Mouse (Mus musculus) left cerebral cortex, adult 11 months (tissue): ENCODE measurements around the gene Cntnap5c.

Source experiments
- DNase-seq: peaks from one replicate; pipeline ENCODE4 v3.0.0; 2022; ENCODE audit warnings: low spot score

Gene Cntnap5c

GRCm38 (mm10) chr17:58003322-58003721 is 234.0 kb downstream of the Cntnap5c start:
- no peak for DNase-seq

DNA sequence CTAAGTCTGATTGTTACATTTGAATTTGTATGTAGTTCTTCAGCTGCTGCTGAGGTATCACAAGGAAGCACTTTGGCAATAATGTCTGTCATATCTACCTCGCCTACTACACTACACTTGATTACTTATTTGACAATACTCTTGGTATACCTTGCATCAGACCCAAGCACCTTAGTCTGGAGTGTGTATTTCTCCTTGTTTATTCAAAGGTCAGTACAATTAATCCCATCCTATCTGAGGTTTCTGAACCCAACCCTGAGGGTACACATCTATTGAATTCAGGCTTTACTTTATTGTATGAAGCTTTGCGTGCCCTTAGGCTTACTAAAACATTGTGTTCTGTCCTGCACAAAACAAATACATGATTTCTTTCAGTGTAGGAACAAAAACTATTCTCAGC is 235.1 kb downstream of the Cntnap5c start:
- DNase-seq, result no peak

GRCm38 (mm10) chr17:58041178-58041577 is 271.8 kb downstream of the Cntnap5c start:
- DNase-seq, result no peak

DNA sequence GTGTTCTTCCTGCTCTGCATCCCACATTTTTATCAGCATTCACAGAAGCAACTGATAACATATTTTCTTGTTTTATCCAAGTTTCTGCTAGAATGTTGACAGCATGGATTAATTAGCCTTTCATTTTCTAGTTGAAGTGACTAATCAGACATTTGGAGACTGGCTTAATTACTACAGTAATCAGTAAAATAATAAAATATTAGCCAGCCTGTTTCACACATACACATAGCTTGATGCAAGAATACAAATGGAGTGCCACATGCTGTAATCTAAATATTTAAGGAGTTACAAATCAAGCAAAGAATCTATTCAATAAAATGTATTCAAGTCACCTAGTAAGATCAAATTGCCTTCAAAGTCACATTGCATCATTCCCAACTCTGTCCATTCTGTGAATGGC is 275.8 kb downstream of the Cntnap5c start:
- no peak for DNase-seq

GRCm38 (mm10) chr17:58069912-58070311 is 300.5 kb downstream of the Cntnap5c start:
- DNase-seq, result no peak

DNA sequence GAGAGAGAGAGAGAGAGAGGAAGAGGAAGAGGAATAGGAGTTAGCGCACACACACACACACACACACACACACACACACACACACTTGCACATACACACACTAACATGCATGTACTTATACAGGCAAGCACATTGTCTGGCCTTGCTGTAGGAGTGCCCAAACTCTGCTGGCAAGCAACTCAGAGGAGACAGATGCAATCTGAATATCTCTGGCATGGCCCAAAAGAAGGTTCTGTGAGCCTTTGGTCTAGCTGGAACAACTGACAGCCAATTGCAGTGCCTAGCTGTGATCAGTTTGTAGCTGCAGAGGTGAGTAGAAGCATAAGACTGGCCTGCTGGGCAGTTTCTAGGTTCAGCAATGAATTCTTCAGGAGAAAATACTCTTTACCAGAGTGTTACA is 313.3 kb downstream of the Cntnap5c start:
- no peak for DNase-seq

- no peak for DNase-seq
Observed at GRCm38 (mm10) chr17:58104505-58104904, 335.1 kb downstream of the Cntnap5c start.

DNA sequence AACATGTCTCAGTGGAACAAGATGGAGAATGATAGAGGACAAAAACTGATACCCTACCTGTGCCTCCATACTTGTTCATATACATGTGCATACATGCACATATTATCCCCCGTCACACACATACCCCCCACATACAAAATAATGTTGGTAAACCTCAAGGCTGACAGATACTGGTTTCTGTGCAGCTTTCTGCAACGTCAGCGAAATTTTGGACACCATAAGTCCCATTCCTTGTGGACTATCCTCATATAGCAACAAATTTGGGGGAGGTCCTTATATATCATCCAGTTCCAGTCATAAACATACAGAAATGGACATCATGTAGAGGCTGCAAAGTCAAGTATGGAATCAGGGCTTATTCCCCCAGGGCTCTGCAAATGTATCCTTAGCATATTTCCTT is 338.5 kb downstream of the Cntnap5c start:
- DNase-seq, result no peak

DNA sequence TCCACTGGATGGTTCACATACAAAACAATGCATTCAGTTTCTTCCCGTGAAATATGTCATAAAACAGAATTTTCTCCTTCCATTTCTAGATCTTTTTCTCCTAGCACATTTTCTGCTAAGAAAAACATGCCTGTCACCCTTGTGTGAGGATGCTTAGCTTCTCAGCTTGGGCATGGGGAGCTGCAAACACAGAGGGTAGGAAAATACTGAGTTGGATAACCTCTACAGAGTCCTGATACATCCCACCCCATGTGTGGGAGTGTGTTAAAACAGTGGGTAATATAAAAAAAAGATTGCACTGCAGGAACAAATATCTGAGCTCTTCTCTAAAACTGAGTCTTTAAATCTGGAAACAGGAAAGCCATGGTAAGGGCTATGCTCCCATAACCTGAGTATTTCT is 339.0 kb downstream of the Cntnap5c start:
- peak; percentile 13 for DNase-seq

- peak; percentile 41 for DNase-seq
Observed at GRCm38 (mm10) chr17:58187171-58187570, 417.8 kb downstream of the Cntnap5c start.

GRCm38 (mm10) chr17:58201148-58201547 is 431.8 kb downstream of the Cntnap5c start:
- no peak for DNase-seq

- no peak for DNase-seq
Observed at GRCm38 (mm10) chr17:58268058-58268457, 498.7 kb downstream of the Cntnap5c start.

DNA sequence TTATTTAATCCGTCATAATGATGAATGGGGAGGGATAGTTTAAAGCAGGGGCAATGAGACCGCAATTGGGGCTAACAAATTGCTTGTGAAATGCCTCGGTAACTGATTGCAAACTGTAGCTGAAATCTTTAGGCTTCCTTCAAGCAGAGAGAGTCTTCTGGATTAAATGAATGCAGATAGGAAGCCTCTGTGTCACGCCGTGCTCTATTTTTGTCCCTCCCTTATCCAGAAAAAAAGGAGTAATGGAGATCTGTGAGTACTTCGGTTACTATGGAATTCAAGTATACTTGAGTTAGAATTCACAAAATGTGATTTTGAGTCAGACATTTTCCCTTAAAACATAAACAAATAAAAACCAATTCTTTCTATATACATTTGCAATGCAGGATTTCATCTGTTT is 581.9 kb downstream of the Cntnap5c start:
- DNase-seq, result no peak

- DNase-seq, result no peak
Observed at GRCm38 (mm10) chr17:58356224-58356623, 586.9 kb downstream of the Cntnap5c start.

DNA sequence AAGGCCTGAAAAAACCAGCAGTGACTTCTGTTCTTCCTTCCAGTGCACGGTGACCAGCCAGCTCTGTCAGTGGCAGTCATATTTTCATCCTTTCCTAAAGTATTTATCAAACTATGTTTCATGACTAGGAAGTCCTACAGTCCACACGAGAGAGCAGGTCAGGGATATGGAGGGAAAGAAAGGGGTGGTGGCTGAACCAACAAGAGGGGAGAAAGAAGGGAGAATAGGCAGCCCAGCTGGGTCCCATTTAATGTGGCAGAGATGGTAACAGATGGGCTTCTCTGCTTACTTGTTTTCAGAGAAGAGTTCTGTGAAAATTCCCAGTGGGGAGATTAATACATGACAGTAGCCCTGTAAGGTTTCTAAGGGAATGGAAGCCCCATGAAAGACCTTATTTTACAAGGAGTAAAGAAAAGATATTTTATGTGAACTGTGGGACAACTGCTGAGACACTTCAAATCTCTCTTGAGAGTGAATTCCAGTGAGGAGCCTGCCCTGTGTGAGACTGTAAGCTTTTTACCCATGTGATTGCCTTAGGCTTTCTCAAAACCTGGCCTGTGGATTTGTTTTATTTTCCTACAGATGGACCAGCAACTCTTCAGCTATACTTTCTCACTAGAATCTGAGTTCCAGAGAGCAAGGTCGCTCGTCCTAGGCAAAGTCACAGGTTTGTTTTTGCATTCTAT is 594.4 kb downstream of the Cntnap5c start:
- DNase-seq, result no peak

GRCm38 (mm10) chr17:58370089-58370488 is 600.7 kb downstream of the Cntnap5c start:
- DNase-seq, result no peak

GRCm38 (mm10) chr17:58407769-58408168 is 638.4 kb downstream of the Cntnap5c start:
- DNase-seq, result no peak

GRCm38 (mm10) chr17:58408756-58409155 is 639.4 kb downstream of the Cntnap5c start:
- DNase-seq, result no peak

DNA sequence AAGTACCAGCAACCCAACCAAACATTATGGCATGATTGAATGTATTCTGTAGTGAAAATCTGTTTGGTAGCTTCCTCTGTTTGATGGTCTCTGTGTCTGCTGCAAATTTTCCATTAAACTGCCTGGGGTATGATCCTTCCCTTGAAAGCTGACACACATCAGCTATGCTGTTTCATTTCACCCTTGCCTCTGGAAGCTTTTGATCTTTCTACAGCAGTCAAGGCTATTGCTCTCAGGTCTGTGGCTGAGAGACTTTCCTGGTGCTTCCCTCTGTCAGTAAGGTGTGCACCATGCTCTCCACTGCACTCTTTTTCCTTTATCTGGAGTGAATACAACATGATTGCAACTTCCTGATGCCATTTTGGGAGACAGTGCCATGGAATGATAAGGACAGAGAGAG is 668.1 kb downstream of the Cntnap5c start:
- no peak for DNase-seq
